In the genomic region with DNA sequence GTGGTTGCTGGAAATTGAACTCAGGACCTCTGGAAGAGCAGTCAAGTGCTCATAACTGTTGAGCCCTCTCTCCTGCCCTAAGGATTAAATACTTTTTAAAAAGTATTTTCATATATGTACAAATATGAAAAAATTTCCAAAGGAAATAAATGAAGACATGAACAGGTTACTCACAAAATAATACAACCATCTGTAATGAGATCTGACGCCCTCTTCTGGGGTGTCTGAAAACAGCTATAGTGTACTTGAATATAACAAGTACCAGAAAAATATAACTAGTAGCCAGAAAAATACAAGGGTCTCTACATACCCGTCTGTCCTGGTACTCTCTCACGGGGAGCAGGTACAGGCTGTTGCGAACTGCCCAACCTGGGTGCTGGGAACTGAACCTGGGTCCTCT, we compare ENCODE assay signal across 30 mouse cellular contexts. TPM values are rescaled to one million over a fixed set of nuclear protein-coding genes. Genes with fewer than 3 reads are reported as not detected.
DNase-seq lines count a peak whose midpoint lies in the region; ATAC-seq and TF ChIP-seq lines count a peak whose summit lies in the region.
"Had no signal": no experiment of that assay in that cellular context is flagged by ENCODE, and none has a peak within 500 bp of the region (broad histone marks: within the 10 kb centered on the region; RNA-seq: fewer than 3 reads in every experiment).

No protein-coding gene starts in this region.

- TF ChIP-seq POLR2A in CH12.LX (IDR thresholded peaks at IDR 0.05; ENCODE audit: low read depth, low read length): no peak

- H3K4me2 ChIP-seq in intestine, postnatal 0 days (replicated peaks; ENCODE audit: low read depth): no peak overlapping the region
- no peak overlapping the region for H3K4me2 ChIP-seq in intestine, embryonic 15.5 days (replicated peaks)
- no peak overlapping the region for H3K4me2 ChIP-seq in CH12.LX (ENCODE audit: insufficient read depth, low read depth, poor library complexity, severe bottlenecking)
- H3K4me2 ChIP-seq in forebrain, postnatal 0 days (ENCODE audit: low read depth): no peak overlapping the region
- H3K4me2 ChIP-seq: embryonic facial prominence, embryonic 12.5 days; embryonic facial prominence, embryonic 15.5 days; heart, embryonic 12.5 days; heart, embryonic 15.5 days; hindbrain, embryonic 13.5 days had no signal

- 0 out of 2 replicates have a peak, but pooled peaks have one; percentile 14 for TF ChIP-seq CTCF in intestine, postnatal 0 days (IDR thresholded peaks at IDR 0.05; ENCODE audit: low read depth)
- TF ChIP-seq CTCF in CH12.LX (conservative IDR thresholded peaks at IDR 0.05 in 1 of 2, IDR thresholded peaks at IDR 0.05 in 1 of 2; ENCODE audit: low read depth in 2 of 2, low read length in 2 of 2): no peak
- TF ChIP-seq CTCF in forebrain, postnatal 0 days (IDR thresholded peaks at IDR 0.05; ENCODE audit: low read depth): no peak

- 96% methylated on average over 4 of the region's 4 CpGs for whole genome bisulfite sequencing in intestine, postnatal 0 days
- WGBS in intestine, embryonic 15.5 days: 94% methylated on average over 4 of the region's 4 CpGs
- WGBS in forebrain, postnatal 0 days: 95% methylated on average over 4 of the region's 4 CpGs

- no peaks in the 10 kb centered on the region for H3K4me1 ChIP-seq in intestine, postnatal 0 days (replicated peaks; ENCODE audit: control insufficient read depth, insufficient read depth, low read length)
- peaks cover 19% of the 10 kb centered on the region for H3K4me1 ChIP-seq in intestine, embryonic 15.5 days (replicated peaks)
- H3K4me1 ChIP-seq in CH12.LX (ENCODE audit: control insufficient read depth in 1 of 2, insufficient read depth in 2 of 2): peaks cover 21 to 76% of the 10 kb centered on the region in 2 experiments
- no peaks in the 10 kb centered on the region for H3K4me1 ChIP-seq in forebrain, postnatal 0 days (ENCODE audit: insufficient read depth)
- H3K4me1 ChIP-seq: embryonic facial prominence, embryonic 12.5 days; hindbrain, embryonic 13.5 days had no signal

- no peaks in the 10 kb centered on the region for H3K27me3 ChIP-seq in intestine, postnatal 0 days (replicated peaks; ENCODE audit: control insufficient read depth, insufficient read depth, low read length)
- no peaks in the 10 kb centered on the region for H3K27me3 ChIP-seq in intestine, embryonic 15.5 days (replicated peaks)
- no peaks in the 10 kb centered on the region for H3K27me3 ChIP-seq in CH12.LX (replicated peaks)
- H3K27me3 ChIP-seq in forebrain, postnatal 0 days (ENCODE audit: insufficient read depth, low read length): no peaks in the 10 kb centered on the region
- H3K27me3 ChIP-seq: embryonic facial prominence, embryonic 12.5 days; embryonic facial prominence, embryonic 15.5 days; heart, embryonic 12.5 days; heart, embryonic 15.5 days; hindbrain, embryonic 13.5 days had no signal

- no peak; the same call in none of the 2 replicates for TF ChIP-seq RAD21 in CH12.LX (IDR thresholded peaks at IDR 0.05; ENCODE audit: low read depth, low read length)

- no peak overlapping the region for H3K4me3 ChIP-seq in intestine, postnatal 0 days (ENCODE audit: low read depth, low read length)
- H3K4me3 ChIP-seq in intestine, embryonic 15.5 days (replicated peaks): no peak overlapping the region
- no peak overlapping the region for H3K4me3 ChIP-seq in CH12.LX (replicated peaks in 1 of 3; ENCODE audit: low read depth in 2 of 3, low read length in 2 of 3, poor library complexity in 1 of 3)
- H3K4me3 ChIP-seq in forebrain, postnatal 0 days (ENCODE audit: low read depth, low read length): no peak overlapping the region
- H3K4me3 ChIP-seq: embryonic facial prominence, embryonic 12.5 days; embryonic facial prominence, embryonic 15.5 days; heart, embryonic 12.5 days; heart, embryonic 15.5 days; hindbrain, embryonic 10.5 days; hindbrain, embryonic 13.5 days had no signal

- H3K9me3 ChIP-seq in intestine, postnatal 0 days (ENCODE audit: control insufficient read depth): no peaks in the 10 kb centered on the region
- no peaks in the 10 kb centered on the region for H3K9me3 ChIP-seq in intestine, embryonic 15.5 days
- H3K9me3 ChIP-seq in CH12.LX (replicated peaks; ENCODE audit: low read length): no peaks in the 10 kb centered on the region
- H3K9me3 ChIP-seq in forebrain, postnatal 0 days (ENCODE audit: low read length): no peaks in the 10 kb centered on the region
- H3K9me3 ChIP-seq: embryonic facial prominence, embryonic 12.5 days; embryonic facial prominence, embryonic 15.5 days; G1E; heart, embryonic 12.5 days; heart, embryonic 15.5 days; hindbrain, embryonic 10.5 days; hindbrain, embryonic 13.5 days had no signal

- dilution Hi-C loops in CH12.LX (cut with MboI; ENCODE audit: extremely low pct_ligation_motif_present, extremely low pct_unique_long_range_greater_than_20kb, low sequenced_read_pairs): no loop called here

- H3K36me3 ChIP-seq in intestine, postnatal 0 days (ENCODE audit: control insufficient read depth, insufficient read depth): peaks cover 60% of the 10 kb centered on the region
- H3K36me3 ChIP-seq in intestine, embryonic 15.5 days: peaks cover 18% of the 10 kb centered on the region
- H3K36me3 ChIP-seq in CH12.LX (replicated peaks in 1 of 2; ENCODE audit: control insufficient read depth in 1 of 2, insufficient read depth in 1 of 2, low read length in 1 of 2): peaks cover 48 to 76% of the 10 kb centered on the region in 2 experiments
- H3K36me3 ChIP-seq in forebrain, postnatal 0 days (ENCODE audit: insufficient read depth): peaks cover 39% of the 10 kb centered on the region

- DNase-seq in 416B (ENCODE audit: low read depth) (peak; percentile 40), CH12.LX (ENCODE audit: extremely low read depth) (no peak)
- DNase-seq in urinary bladder, postnatal 14 days (ENCODE audit: low spot score): no peak
- DNase-seq in forebrain, postnatal 0 days: no peak
- DNase-seq: adrenal gland, postnatal 10 days; cerebellum, adult 11 months; cerebellum, adult 2 months; cerebellum, adult 9-11 months; cerebellum, postnatal 25 days; gastrocnemius, postnatal 25 days; heart, adult 18-20 months; heart, postnatal 10 days; heart, postnatal 36 days had no signal

- in situ Hi-C loops in CH12.LX (cut with MboI; ENCODE audit: low pct_ligation_motif_present, low pct_unique_long_range_greater_than_20kb, low sequenced_read_pairs): no loop called here

- TF ChIP-seq EP300 in CH12.LX (IDR thresholded peaks at IDR 0.05; ENCODE audit: low read length): no peak

- ATAC-seq in intestine, postnatal 0 days: no peak
- no peak for ATAC-seq in intestine, embryonic 15.5 days
- no peak for ATAC-seq in forebrain, postnatal 0 days
- ATAC-seq: activated CD4-positive, CD25-positive, alpha-beta regulatory T cell, adult 4 months; forebrain, embryonic 14.5 days; hindbrain, embryonic 16.5 days; intestine, embryonic 16.5 days had no signal

- no peak overlapping the region for H3K27ac ChIP-seq in intestine, postnatal 0 days (ENCODE audit: low read depth, low read length)
- H3K27ac ChIP-seq in intestine, embryonic 15.5 days: no peak overlapping the region
- no peak overlapping the region for H3K27ac ChIP-seq in CH12.LX (ENCODE audit: insufficient read depth, low read depth)
- no peak overlapping the region for H3K27ac ChIP-seq in forebrain, postnatal 0 days (ENCODE audit: low read depth, low read length)
- H3K27ac ChIP-seq: embryonic facial prominence, embryonic 12.5 days; embryonic facial prominence, embryonic 15.5 days; heart, embryonic 15.5 days; hindbrain, embryonic 10.5 days; hindbrain, embryonic 13.5 days had no signal

- H3K79me2 ChIP-seq in CH12.LX (replicated peaks; ENCODE audit: control insufficient read depth, extremely low read depth, insufficient read depth, poor library complexity, severe bottlenecking): no peaks in the 10 kb centered on the region; the same call in none of the 2 replicates

- H3K9ac ChIP-seq in intestine, postnatal 0 days (ENCODE audit: low read depth, low read length): no peak overlapping the region
- no peak overlapping the region for H3K9ac ChIP-seq in intestine, embryonic 15.5 days
- no peak overlapping the region for H3K9ac ChIP-seq in CH12.LX (ENCODE audit: insufficient read depth, low read depth)
- no peak overlapping the region for H3K9ac ChIP-seq in forebrain, postnatal 0 days
- H3K9ac ChIP-seq: embryonic facial prominence, embryonic 12.5 days; embryonic facial prominence, embryonic 15.5 days; heart, embryonic 12.5 days; heart, embryonic 15.5 days; hindbrain, embryonic 13.5 days had no signal

RNA-seq across cellular contexts. Expression of gene Gm16181, which starts 4.0 kb away (rescaled TPM):
- polyA plus RNA-seq in intestine, postnatal 0 days (2015; fragmentation: Nextera tagmentation; extraction: Ambion mirVana): 0.23 and 0.30 TPM in 2 replicates
- 0.59 and 0.81 TPM in 2 replicates for polyA plus RNA-seq in intestine, embryonic 15.5 days (2015; fragmentation: Nextera tagmentation; extraction: Ambion mirVana)
- total RNA-seq in CH12.LX (2012; rRNA removed): not detected in 2 replicates
- not detected in 2 replicates for total RNA-seq in CH12.LX (2014; rRNA removed)
- not detected in 2 replicates for polyA plus RNA-seq in CH12.LX (2012; ENCODE audit: insufficient read length, low read depth)
- total RNA-seq in forebrain, postnatal 0 days (2014; rRNA removed): not detected in 2 replicates
- not detected in 2 replicates for polyA plus RNA-seq in forebrain, postnatal 0 days (2015; fragmentation: Nextera tagmentation; extraction: Ambion mirVana)
- total RNA-seq: adrenal gland, postnatal 4 days; common myeloid progenitor, adult 5-6 weeks; gastrocnemius, adult 8-10 months; heart, adult 18-20 months; heart, postnatal 36 days had no signal
- polyA plus RNA-seq: cerebellum, adult 2 months; embryonic facial prominence, embryonic 12.5 days; forebrain, embryonic 11.5 days; forebrain, embryonic 14.5 days; G1E; heart, embryonic 12.5 days had no signal

RNA-seq across cellular contexts. Expression of gene Atp6v1g2, which starts 8.8 kb away (rescaled TPM):
- 4.1 and 4.3 TPM in 2 replicates for polyA plus RNA-seq in intestine, postnatal 0 days (2015; fragmentation: Nextera tagmentation; extraction: Ambion mirVana)
- 4.1 and 4.3 TPM in 2 replicates for polyA plus RNA-seq in intestine, embryonic 15.5 days (2015; fragmentation: Nextera tagmentation; extraction: Ambion mirVana)
- total RNA-seq in CH12.LX (2012; rRNA removed) (0.76 and 0.88 TPM in 2 replicates), CH12.LX (2014; rRNA removed) (0.23 and 0.27 TPM in 2 replicates)
- polyA plus RNA-seq in CH12.LX (2012; ENCODE audit: insufficient read length, low read depth): 1.4 and 2.0 TPM in 2 replicates
- 59.7 and 81.4 TPM in 2 replicates for total RNA-seq in forebrain, postnatal 0 days (2014; rRNA removed)
- 121 and 146 TPM in 2 replicates for polyA plus RNA-seq in forebrain, postnatal 0 days (2015; fragmentation: Nextera tagmentation; extraction: Ambion mirVana)

RNA-seq across cellular contexts. Expression of gene Nfkbil1, which starts 11.0 kb away (rescaled TPM):
- 8.1 and 8.2 TPM in 2 replicates for polyA plus RNA-seq in intestine, postnatal 0 days (2015; fragmentation: Nextera tagmentation; extraction: Ambion mirVana)
- polyA plus RNA-seq in intestine, embryonic 15.5 days (2015; fragmentation: Nextera tagmentation; extraction: Ambion mirVana): 9.9 and 11.0 TPM in 2 replicates
- total RNA-seq in CH12.LX (2012; rRNA removed) (16.7 and 22.0 TPM in 2 replicates), CH12.LX (2014; rRNA removed) (15.2 TPM in 2 replicates)
- 25.9 and 31.6 TPM in 2 replicates for polyA plus RNA-seq in CH12.LX (2012; ENCODE audit: insufficient read length, low read depth)
- total RNA-seq in forebrain, postnatal 0 days (2014; rRNA removed): 17.1 and 24.5 TPM in 2 replicates
- polyA plus RNA-seq in forebrain, postnatal 0 days (2015; fragmentation: Nextera tagmentation; extraction: Ambion mirVana): 12.3 and 12.4 TPM in 2 replicates

RNA-seq across cellular contexts. Expression of gene Ddx39b, which starts 16.9 kb away (rescaled TPM):
- polyA plus RNA-seq in intestine, postnatal 0 days (2015; fragmentation: Nextera tagmentation; extraction: Ambion mirVana): 125 and 127 TPM in 2 replicates
- 382 and 388 TPM in 2 replicates for polyA plus RNA-seq in intestine, embryonic 15.5 days (2015; fragmentation: Nextera tagmentation; extraction: Ambion mirVana)
- total RNA-seq in CH12.LX (2012; rRNA removed): 208 and 229 TPM in 2 replicates
- 242 and 254 TPM in 2 replicates for total RNA-seq in CH12.LX (2014; rRNA removed)
- polyA plus RNA-seq in CH12.LX (2012; ENCODE audit: insufficient read length, low read depth): 341 and 411 TPM in 2 replicates
- 305 and 336 TPM in 2 replicates for total RNA-seq in forebrain, postnatal 0 days (2014; rRNA removed)
- 357 and 382 TPM in 2 replicates for polyA plus RNA-seq in forebrain, postnatal 0 days (2015; fragmentation: Nextera tagmentation; extraction: Ambion mirVana)

RNA-seq across cellular contexts. Expression of gene Lta, which starts 19.5 kb away (rescaled TPM):
- 0.10 and 0.42 TPM in 2 replicates for polyA plus RNA-seq in intestine, postnatal 0 days (2015; fragmentation: Nextera tagmentation; extraction: Ambion mirVana)
- polyA plus RNA-seq in intestine, embryonic 15.5 days (2015; fragmentation: Nextera tagmentation; extraction: Ambion mirVana): 1.1 TPM in 2 replicates
- total RNA-seq in CH12.LX (2012; rRNA removed): 8.9 and 13.4 TPM in 2 replicates
- total RNA-seq in CH12.LX (2014; rRNA removed): 18.9 and 19.6 TPM in 2 replicates
- 50.4 and 53.0 TPM in 2 replicates for polyA plus RNA-seq in CH12.LX (2012; ENCODE audit: insufficient read length, low read depth)
- total RNA-seq in forebrain, postnatal 0 days (2014; rRNA removed): 0.38 TPM in 1 of 2 replicates, not detected in the other
- polyA plus RNA-seq in forebrain, postnatal 0 days (2015; fragmentation: Nextera tagmentation; extraction: Ambion mirVana): 0.50 and 0.80 TPM in 2 replicates
- total RNA-seq: common myeloid progenitor, adult 5-6 weeks; G1E had no signal
- polyA plus RNA-seq: forebrain, embryonic 11.5 days; G1E; heart, embryonic 12.5 days; hindbrain, embryonic 10.5 days had no signal

Comparison
In these comparisons a context has a peak if more than half of its experiments do, and no peak if none do; other contexts are left out.
1. RNA of gene Atp6v1g2, which starts 8.8 kb away (polyA plus RNA-seq): 121 to 146 TPM in forebrain, postnatal 0 days; 4.1 to 4.3 TPM in intestine, embryonic 15.5 days, 4.1 to 4.3 TPM in intestine, postnatal 0 days and 1.4 to 2.0 TPM in CH12.LX; every median in the first group is over 10 times any median in the second.